Mouse (Mus musculus) gastrocnemius, postnatal 14 days (tissue): ENCODE results near the gene Prkci. TPM values are rescaled to one million over a fixed set of nuclear protein-coding genes. Genes with fewer than 3 reads are reported as not detected.

Source experiments
- DNase-seq: peaks from one replicate; pipeline ENCODE4 v3.0.0; 2021; ENCODE audit warnings: mixed read lengths
- intact Hi-C: fragments of 180-260 bp; cut with DNase I; formaldehyde crosslinking; loops from one replicate; pipeline ENCODE4 v1.15.1; 2025; ENCODE audit warnings: low total_unique reads
- total RNA-seq, 2 experiments: library from RNA; stranded (reverse); gene quantifications; 2 replicates each; pipeline ENCODE4 v1.2.3; 2021

The Prkci gene
- total RNA-seq, 2 experiments from 2014 or later, result 5.9 to 6.7 TPM

DNA sequence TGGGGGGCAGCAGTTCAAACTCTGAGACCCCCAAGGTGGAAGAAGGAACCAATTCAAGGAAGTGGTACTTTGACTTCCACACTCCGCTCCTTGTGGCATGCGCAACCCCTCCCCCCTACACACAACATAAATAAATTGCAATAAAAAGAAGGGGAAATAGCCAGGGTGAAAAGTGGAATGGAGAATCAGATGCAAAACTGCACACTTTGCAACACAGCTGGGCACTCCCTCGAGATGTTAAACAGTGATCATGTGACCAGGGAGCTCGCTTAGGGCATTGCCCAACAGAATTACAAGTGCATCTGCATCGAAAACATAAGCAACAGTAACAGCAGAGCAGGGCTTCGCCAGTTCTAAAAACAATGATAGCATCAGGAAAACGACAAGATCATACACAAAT lies 3.4 kb upstream of the Prkci start:
- no peak for DNase-seq
- intact Hi-C loops, result loop anchor here (10.0 kb wide), 1 partner anchor 397 kb away; the partner anchor contains the start of gene Actrt3

DNA sequence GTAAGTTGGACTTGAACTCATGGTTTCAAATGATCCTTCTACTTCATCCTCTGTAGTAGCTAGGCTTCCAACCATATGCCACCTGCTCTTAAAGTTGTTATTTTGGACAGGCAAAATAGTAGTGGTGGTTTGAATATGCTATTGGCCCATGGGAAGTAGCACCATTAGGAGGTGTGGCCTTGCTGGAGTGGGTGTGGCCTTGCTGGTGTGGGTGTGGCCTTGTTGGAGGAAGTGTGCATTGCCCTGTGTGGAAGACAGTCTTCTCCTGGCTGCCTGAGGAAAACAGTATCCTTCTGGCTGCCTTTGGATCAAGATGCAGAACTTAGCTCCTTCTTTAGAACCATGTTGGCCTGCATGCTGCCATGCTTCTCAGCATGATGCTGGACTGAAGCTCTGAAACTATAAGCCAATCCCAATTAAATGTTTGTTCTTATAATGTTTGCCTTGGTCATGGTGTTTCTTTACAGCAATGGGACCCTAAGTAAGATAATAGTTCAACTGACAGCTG lies 2.4 kb upstream of the Prkci start:
- intact Hi-C loops, result loop anchor here (10.0 kb wide), 1 partner anchor 398 kb away; the partner anchor contains the start of gene Actrt3
- no peak for DNase-seq

DNA sequence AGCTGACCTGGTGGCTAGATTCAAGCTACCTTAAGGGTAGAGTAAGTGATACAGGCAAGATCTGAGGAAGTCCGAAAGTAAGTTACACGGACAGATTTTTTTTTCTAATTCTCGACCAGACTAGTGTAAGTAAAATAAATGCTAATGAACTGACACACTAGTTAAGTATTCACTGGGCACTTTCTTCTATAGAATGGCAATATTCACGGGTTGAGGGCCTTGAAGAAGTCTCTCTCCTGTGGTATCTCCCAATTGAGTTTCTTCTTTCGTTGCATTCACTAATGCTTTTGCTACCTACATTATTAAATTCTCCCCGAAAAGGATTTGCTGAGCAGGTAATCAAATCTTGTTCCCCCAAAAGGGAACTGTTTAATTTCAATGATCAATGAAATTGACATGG lies 688 bp upstream of the Prkci start:
- DNase-seq, result no peak
- intact Hi-C loops, result loop anchor here (10.0 kb wide), 1 partner anchor 400 kb away; the partner anchor contains the start of gene Actrt3

DNA sequence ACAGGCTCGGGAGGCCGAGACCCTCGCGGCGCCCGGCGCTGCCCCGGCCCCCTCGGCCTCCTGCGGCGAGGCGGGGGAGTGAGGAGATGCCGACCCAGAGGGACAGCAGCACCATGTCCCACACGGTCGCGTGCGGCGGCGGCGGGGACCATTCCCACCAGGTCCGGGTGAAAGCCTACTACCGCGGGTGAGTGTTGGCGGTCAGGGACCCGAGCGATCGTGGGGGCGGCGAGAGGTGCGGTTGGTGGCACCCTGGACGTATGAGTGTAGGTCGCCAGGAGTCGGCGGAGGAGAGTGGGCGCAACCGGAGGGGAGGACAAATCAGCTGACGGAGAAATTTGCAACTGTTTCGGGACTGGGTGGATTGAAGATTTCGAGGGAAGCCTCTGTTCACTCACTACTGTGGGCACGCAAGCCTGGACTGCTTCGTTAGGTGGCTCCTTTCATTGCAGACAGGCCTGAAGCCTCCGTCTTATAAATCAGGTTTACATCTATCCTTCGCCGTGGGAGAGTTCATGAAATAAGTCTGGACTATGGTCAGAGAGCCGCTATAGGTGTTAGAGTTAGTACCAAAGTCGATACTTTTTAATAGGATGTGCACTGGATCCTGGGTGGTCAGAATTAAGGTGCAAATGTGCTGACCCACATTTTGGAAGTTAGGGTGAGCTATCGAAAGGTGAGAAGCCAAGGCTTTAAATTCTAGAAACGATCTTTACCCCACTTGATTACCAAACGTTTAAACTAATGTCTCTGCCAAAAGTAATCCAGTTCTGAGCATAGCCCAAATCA lies 546 bp downstream of the Prkci start:
- no peak for DNase-seq
- intact Hi-C loops, result loop anchor here (10.0 kb wide), 1 partner anchor 401 kb away; the partner anchor contains the start of gene Actrt3

DNA sequence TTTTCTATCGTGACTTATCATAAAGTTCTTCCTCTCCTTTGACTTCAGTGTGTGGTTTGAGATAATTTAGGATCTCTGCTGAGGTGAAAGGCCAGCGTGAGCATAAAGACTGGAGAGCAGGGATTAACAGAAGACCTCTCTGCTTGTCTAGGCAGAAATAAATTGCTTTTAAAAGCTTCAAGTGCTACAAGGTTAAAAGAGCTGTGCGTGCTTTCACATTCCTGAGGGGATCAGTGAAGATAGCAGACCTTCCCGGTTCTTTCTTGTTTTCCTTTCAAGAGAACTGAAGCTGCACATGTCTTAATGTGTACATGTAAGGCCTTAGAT lies 1.1 kb downstream of the Prkci start:
- no peak for DNase-seq
- intact Hi-C loops, result loop anchor here (10.0 kb wide), 1 partner anchor 402 kb away; the partner anchor contains the start of gene Actrt3

DNA sequence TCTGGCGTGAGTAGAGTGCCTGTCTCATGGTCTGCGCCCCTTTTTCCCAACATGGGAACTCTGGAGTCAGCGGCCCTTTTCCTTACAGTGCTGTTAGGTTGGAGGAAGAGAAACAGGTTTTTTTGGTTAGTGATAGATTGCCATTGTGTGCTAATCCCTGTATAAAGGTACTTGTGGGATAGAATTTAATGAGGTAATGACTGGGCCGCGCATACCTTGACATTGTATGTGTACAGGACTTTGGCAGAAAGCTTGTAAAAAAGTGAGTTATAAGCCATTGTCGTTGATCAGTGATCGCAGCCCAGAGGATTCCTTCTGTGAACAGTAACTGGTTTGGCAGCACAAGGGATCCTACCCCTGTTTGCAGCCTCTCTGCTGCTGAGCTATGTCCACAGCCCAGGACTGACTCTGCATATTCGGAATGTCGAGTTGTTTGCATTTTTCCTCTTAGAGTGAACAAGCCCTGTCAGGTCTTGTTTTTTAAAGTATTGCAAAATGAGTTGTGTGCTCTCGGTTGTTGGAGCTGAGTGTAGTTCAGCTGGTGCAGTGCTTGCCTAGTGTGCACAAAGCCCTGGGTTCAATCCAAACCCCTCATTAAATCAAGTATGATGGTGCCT lies 4.0 kb downstream of the Prkci start:
- DNase-seq, result no peak
- intact Hi-C loops, result loop anchor here (10.0 kb wide), 1 partner anchor 405 kb away; the partner anchor contains the start of gene Actrt3

DNA sequence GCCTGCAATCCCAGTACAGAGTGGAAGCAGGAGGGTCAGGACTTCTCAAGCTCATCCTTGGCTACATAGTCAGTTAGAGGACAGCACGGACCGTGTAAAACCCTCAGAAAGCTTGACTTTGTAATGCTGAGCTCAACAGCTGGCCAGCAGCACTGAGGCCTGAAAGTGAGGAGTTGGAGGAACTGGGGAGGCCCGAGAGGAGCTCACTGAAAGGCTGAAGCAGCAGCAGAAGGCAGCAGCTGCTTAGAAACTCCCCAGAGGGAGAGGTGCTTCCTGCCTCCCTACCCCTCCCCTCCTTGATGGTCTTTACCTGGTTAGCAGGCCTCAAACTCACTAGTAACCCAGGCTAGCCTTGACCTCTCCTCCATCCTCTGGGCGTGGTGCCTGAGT lies 4.5 kb downstream of the Prkci start:
- DNase-seq, result peak; percentile 23
- intact Hi-C loops, result no loop called here

DNA sequence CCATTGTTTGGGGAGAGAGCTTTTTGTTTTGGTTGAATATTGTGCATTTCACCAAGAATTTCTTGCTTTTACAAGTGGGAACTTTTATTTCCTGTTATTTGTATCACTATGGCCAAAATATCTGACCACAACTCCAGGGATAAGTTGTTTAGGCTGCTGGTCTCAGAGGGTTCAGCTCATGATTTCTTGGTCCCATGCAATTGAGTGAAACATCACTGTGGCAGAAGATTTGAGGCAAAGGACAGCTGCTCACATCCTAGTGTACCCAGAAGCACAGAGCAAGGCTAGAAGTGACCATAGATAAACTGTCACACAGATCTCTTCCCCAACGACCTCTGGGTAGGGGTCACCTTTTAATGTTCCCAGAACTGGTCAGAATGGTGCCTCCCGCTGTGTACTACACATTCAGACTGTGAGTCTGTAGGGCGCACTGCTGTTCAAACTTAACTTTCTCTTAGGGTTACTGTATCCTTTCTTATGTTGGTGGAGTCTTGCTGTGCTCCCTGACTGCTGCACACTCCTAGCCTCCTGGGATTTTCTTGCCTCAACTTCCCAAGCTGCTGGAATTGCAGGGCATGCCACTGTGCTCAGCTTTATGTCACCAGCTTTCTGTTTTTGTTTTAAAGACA lies 5.6 kb downstream of the Prkci start:
- no peak for DNase-seq
- intact Hi-C loops, result no loop called here

DNA sequence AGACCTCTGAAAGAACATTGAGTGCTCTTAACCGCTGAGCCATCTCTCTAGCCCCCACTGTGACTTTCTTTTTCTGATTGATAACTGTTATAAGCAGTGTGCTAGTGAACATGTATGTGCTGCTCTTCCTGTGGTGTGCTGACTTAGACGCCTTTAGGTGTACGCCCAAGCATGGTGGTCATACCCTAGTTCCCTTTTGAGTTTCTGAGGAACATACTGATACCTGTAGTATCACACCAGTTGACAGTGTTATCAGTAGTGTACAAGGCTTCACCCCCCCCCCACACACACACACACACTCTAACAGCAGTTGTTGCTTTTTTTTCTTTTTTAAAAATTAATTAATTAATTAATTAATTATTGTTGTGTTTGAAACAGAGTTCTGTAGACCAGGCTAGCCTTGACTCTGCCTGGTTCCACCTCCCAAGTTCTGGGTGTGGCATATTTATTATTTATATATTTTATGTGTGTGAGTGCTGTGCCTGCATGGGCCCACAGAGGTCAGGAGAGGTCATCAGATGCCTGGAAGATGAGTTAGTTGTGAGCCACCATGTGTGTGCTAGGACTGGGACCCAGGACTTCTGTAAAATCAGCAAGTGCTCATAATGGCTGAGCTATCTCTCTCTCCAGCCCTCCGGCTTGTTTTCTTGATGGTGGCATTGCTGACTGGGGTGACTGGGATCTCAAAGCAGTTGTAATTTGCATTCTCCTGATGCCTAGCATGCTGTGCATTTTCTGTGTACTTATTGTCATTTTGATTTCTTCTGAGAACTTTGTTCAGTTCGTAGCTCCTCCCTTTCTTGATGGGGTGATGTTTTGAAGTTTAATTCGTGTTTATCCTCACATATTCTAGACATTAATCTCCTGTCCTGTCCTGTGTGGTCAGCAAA lies 9.0 kb downstream of the Prkci start:
- intact Hi-C loops, result no loop called here
- DNase-seq, result no peak

DNA sequence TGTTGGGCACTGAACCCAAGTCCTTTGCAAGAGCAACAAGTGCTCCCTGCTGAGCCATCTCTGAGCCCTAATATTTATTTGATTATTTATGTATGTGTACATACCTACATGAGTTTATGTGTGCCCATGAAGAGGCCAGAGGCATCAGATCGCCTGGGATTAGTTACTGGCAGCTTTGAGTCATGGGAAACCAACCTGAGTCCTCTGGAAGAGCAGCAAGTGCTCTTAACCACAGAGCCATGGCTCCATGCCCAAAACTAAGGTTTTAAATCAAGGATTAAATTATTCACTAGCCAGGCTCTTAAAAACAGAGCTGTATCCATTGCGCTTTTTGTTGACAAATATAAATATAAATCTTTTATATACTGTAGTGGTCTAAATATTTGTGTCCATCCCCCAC lies 18.8 kb downstream of the Prkci start:
- no peak for DNase-seq
- intact Hi-C loops, result no loop called here

DNA sequence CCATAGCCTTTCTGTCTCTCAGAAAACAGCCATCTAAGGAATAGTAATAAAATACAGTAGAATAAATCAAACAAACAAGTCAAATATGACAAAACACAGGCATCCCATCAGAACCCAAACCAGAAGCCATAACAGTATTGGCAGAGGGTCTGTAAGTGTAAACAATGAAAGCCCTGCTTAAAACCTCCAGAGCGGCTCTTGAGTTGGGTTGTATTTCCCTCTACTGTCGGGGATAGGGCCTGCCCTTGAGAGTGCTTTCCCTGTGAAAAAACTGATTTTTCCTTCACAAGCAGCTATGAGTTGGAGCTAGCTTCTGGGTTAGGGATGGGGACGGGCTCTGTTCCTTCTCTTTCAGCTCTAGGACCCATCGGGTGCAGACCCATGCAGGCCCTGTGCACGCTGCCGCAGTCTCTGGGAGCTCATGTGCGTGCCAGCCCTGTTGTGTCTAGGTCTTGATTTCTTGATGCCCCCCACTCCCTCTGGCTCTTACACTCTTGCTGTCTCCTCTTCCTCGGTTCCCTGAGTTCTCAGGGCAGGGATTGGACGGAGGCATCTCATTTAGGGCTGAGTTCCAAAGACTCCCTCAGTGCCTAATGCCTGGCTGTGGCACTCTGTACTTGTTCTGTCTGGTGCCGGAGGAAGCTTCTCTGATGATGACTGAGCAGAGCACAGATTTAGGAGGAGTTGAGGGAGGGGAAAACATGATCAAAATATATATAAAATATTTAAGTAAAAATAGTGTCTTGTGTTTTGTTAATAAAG lies 20.3 kb downstream of the Prkci start:
- no peak for DNase-seq
- intact Hi-C loops, result no loop called here

DNA sequence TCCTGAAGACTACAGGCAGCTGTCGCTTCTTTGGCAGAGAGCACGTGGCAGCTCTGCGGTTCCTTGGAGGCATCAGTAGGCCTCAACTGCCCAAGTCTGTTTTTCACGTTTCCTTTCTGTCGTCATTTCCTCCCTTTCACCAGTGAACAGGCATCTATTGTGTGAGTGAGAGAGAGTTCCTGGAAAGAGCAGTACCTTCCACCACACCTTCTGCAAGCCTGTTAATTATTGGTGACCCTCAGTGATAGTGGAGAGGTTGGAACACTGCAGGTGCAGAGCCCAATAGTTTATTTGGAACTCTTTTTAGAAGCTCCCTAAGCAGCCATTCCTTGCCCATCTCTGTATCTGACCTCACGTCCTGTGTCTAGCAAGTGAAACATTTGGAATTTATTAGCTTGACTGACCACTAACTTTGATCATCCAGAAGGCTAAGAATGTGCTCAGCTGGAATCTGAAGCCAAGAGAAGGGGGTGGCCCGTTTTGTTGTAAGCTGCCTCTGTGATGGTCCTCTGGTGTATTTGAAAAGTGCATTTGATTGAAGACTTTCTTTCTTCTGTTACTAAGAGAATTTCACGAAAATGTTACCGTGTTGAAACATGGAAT lies 21.1 kb downstream of the Prkci start:
- no peak for DNase-seq
- intact Hi-C loops, result no loop called here

DNA sequence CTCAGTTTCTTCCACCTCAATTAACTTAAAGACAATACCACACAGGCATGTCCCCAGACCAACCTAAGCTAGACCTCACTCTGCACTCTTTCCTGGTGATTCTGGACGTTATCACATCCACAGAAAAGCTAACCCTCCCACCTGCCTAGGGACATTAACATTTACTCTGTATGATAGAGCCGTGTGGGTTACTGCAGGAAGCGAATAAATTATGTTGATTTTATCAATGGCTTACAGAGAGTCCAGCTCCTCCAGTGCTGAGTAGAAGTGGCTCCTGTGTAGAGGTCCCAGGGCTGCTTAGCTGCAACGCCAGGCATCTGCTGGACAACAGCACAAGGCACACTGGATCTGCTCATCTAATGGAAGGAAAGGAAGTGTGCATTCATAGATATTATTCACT lies 22.1 kb downstream of the Prkci start:
- no peak for DNase-seq
- intact Hi-C loops, result no loop called here

DNA sequence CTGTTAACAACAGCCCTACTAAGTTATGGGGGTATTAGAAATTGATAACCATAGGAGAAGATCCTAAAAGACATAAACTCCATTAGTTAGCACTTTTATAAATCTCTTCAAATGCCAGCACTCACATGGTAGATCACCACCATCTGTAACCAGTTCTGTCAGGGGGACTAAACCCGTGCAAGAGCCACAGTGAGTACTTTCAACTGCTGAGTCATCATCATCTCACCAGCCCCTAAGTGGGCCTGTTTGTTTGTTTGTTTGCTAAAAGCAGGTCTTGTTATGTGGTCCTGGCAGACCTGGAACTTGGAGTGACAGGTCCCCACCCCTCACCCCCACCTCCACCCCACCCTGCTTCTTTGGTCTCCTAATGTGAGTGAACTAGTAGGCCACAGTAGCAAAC lies 23.7 kb downstream of the Prkci start:
- no peak for DNase-seq
- intact Hi-C loops, result no loop called here

DNA sequence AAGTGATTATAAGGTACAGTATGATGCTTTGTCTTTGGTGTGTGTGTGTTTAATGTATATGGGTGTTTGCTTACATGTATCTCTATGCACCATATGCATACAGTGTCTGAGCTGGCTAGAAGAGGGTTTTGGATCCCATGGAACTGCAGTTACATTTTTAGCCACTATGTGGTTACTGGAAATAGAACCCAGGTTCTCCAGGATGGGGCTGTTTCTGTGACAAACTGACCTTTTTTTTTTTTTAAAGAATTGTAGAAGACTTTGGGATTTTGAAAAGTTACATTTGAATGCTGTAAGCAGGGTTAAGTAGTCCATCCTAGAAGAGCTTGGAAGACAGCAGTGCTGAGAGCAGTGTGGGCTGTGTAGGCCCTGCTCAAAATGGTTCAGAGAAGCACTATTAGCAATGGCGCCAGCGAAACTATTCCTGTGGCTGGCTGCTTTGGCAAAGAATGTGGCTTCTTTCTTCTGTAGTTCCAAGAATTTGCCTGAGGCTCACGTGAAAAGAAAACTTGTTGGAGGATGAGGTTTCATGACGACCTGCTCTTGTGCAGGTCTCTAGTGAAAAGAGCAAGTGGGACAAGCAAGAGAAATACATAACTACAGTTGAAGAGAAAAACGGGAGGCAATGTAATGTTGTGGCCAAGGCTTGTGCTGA lies 24.4 kb downstream of the Prkci start:
- intact Hi-C loops, result no loop called here
- no peak for DNase-seq

DNA sequence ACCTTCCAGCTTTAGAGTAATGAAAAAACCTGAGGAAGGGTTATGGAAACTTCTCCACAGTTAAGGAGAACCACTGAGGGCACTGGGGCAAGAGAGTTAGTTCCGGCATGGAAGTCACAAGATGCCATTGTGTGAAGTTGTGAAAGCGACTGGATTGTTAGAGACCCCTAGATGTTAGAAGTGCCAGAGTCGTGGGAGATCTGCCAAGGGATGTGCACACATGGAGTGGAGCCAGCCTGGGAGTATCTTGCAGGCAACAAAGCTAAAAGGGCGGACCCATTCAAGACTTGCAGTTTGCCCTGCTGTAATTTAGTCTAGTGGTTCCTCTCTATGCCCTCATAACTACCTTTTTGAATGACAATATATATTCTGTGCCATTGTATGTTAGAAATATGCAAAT lies 25.1 kb downstream of the Prkci start:
- intact Hi-C loops, result no loop called here
- DNase-seq, result no peak

DNA sequence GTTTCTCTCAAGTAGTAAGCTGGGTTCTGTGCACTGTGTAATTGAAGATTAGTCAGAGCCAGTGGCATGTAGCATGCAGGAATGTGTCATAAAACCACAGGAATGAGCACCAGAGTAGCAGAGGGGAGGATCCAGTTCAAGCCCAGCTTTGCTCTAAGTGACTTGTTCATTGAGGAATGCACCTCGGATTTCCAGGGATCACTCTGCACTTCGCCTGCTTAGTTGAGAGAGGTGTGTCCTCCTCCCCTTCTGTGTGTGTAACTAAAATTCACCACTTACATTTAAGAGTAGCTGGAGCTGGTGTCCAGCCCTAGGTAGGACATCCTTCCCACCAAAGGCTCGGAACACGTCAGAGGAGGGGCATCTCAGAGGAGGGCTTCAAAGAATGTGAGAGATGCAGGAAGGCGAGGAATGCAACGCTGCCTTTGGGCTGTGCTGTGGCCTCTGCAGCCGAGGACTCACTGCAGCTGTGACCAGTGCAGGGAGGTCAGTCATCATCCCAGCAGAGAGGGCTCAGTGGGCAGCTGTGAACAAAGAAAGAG lies 27.4 kb downstream of the Prkci start:
- peak; percentile 21 for DNase-seq
- intact Hi-C loops, result no loop called here

DNA sequence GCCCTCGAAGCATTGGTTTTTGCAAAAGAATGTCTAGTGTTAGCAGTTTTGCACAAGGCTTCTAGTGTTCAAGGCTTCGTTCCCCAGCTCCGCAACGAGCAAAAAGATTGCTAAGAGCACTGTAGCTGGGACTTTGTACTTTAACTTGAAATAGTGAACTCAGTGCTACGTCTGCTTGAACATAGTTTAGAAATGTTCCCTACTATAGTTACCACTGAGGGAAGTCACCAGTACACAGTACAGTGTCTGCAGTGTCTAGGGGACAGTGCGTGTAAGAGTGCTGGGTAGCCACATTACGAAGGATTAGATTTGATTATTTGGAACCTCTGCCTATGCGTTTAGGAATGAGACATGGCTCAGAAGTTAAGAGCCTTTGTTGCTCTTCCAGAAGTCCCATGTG lies 32.2 kb downstream of the Prkci start:
- intact Hi-C loops, result no loop called here

More for the DNA sequence above, 32.2 kb downstream of the Prkci start:
- no peak for DNase-seq
